Mouse (Mus musculus) liver, postnatal 0 days (tissue): ENCODE results near the gene Bcl2a1b.
"Not testable (repeated sequence)": the region's sequence is repeated elsewhere in the genome, so short reads cannot be mapped to it uniquely, and the experiment has no call there.

ENCODE experiments used
- CTCF ChIP-seq: sonication (generic); IDR thresholded peaks from 2 replicates; pipeline ENCODE4 v1.5.1; 2016; ENCODE audit warnings: antibody characterized with exemption, low read depth
- EP300 ChIP-seq: IDR thresholded peaks from 2 replicates; pipeline ENCODE4 v1.6.1; 2016; ENCODE audit warnings: antibody characterized with exemption, low read depth, mild to moderate bottlenecking

- not testable (repeated sequence) for TF ChIP-seq EP300, CTCF
Measured at GRCm38 (mm10) chr9:89198349-89198748, 660 bp upstream of the Bcl2a1b start.
